Mouse (Mus musculus) stomach, embryonic 14.5 days (tissue): Measurements from ENCODE around the gene Flcn. TPM values are rescaled to one million over a fixed set of nuclear protein-coding genes. Genes with fewer than 3 reads are reported as not detected.
A peak's percentile ranks its signal among the peaks of the same experiment; 100 is the strongest.

ENCODE experiments used
- ATAC-seq: fragments of 200-750 bp; cut with Nextera tagmentation; 2 replicates; pipeline ENCODE4 v1.8.0; 2017; ENCODE audit warnings: low read depth, moderate TSS enrichment; ENCODE audit not compliant: insufficient number of reproducible peaks, insufficient read depth, low FRiP score
- H3K27ac ChIP-seq: fragments of 300-500 bp; sonication (generic); 2 replicates; pipeline ENCODE4 v1.5.1; 2014; ENCODE audit warnings: mild to moderate bottlenecking, low read length, moderate library complexity, mixed read lengths
- H3K27me3 ChIP-seq: fragments of 300-500 bp; sonication (generic); 2 replicates; pipeline ENCODE4 v1.6.1; 2014; ENCODE audit warnings: low read length, control low read depth, mixed read lengths; ENCODE audit not compliant: control insufficient read depth, insufficient read depth
- H3K36me3 ChIP-seq: fragments of 300-500 bp; sonication (generic); 2 replicates; pipeline ENCODE4 v1.6.1; 2014; ENCODE audit warnings: mild to moderate bottlenecking, control low read depth, low read length, moderate library complexity, mixed read lengths; ENCODE audit not compliant: control insufficient read depth, insufficient read depth
- H3K4me1 ChIP-seq: fragments of 300-500 bp; sonication (generic); 2 replicates; pipeline ENCODE4 v1.6.1; 2014; ENCODE audit warnings: low read length, control low read depth, mixed read lengths; ENCODE audit not compliant: control insufficient read depth, insufficient read depth
- H3K4me2 ChIP-seq: fragments of 300-500 bp; sonication (generic); replicated peaks from 2 replicates; pipeline ENCODE4 v1.6.1; 2014; ENCODE audit warnings: low read depth, low read length, control low read depth
- H3K4me3 ChIP-seq: fragments of 300-500 bp; sonication (generic); 2 replicates; pipeline ENCODE4 v1.5.1; 2014; ENCODE audit warnings: low read depth, low read length, control low read depth
- H3K9ac ChIP-seq: fragments of 300-500 bp; sonication (generic); replicated peaks from 2 replicates; pipeline ENCODE4 v1.6.1; 2014; ENCODE audit warnings: low read depth, mild to moderate bottlenecking, control low read depth, low read length, moderate library complexity, mixed read lengths
- H3K9me3 ChIP-seq: fragments of 300-500 bp; sonication (generic); 2 replicates; pipeline ENCODE4 v1.6.1; 2016; ENCODE audit warnings: low read depth, low read length, control low read depth; ENCODE audit not compliant: control insufficient read depth
- WGBS: fragments of 180-500 bp; shearing (Covaris S2); extraction: QIAGEN DNeasy Blood & Tissue Kit; methylation state at CpG from one replicate; pipeline ENCODE4 v1.1.7; 2014; 5-methylcytosine and 5-hydroxymethylcytosine counted together
- polyA plus RNA-seq: library from polyadenylated mRNA; unstranded; fragments of >200 nt; fragmentation: Nextera tagmentation; extraction: Ambion mirVana; gene quantifications from 2 replicates; pipeline ENCODE4 v1.2.1, GENCODE M21; 2014

Gene Flcn
- polyA plus RNA-seq, 1 experiment from 2014 or later, result 31.5 TPM

GRCm38 (mm10) chr11:59810480-59811158 is 803 bp upstream of the Flcn start:
- H3K4me2 ChIP-seq, result peak overlapping the region; percentile 80
- WGBS, result 62% methylated on average over 14 of the region's 14 CpGs
- no peak overlapping the region; the same call in 1 of the 2 replicates for H3K27ac ChIP-seq
- peak overlapping the region; percentile 81; the same call in 1 of the 2 replicates for H3K9ac ChIP-seq
- peak overlapping the region; percentile 68 for H3K4me3 ChIP-seq
- no peaks in the 10 kb centered on the region for H3K27me3 ChIP-seq
- no peaks in the 10 kb centered on the region for H3K9me3 ChIP-seq
- peaks cover 15% of the 10 kb centered on the region for H3K4me1 ChIP-seq
- H3K36me3 ChIP-seq, result peaks cover 25% of the 10 kb centered on the region
- ATAC-seq, result no peak

- H3K4me1 ChIP-seq, result peaks cover 15% of the 10 kb centered on the region
- no peaks in the 10 kb centered on the region for H3K9me3 ChIP-seq
- peak; percentile 18 for ATAC-seq
- WGBS, result under 1% methylated on average over 15 of the region's 15 CpGs
- peaks cover 32% of the 10 kb centered on the region for H3K36me3 ChIP-seq
- no peaks in the 10 kb centered on the region for H3K27me3 ChIP-seq
- H3K4me2 ChIP-seq, result peak overlapping the region; percentile 80
- H3K4me3 ChIP-seq, result peak overlapping the region; percentile 68
- peak overlapping the region; percentile 96 for H3K27ac ChIP-seq
- H3K9ac ChIP-seq, result peak overlapping the region; percentile 81
These were observed 646 bp downstream of the Flcn start for GRCm38 (mm10) chr11:59809071-59809669.

GRCm38 (mm10) chr11:59808170-59808960 is 1.5 kb downstream of the Flcn start:
- Histone ChIP-seq H3K27ac (no peak overlapping the region), H3K9me3 (no peaks in the 10 kb centered on the region), H3K36me3 (peaks cover 37% of the 10 kb centered on the region), H3K4me2 (peak overlapping the region; percentile 80), H3K4me3 (peak overlapping the region; percentile 68), H3K9ac (peak overlapping the region; percentile 81; the same call in 1 of the 2 replicates), H3K4me1 (peaks cover 15% of the 10 kb centered on the region), H3K27me3 (no peaks in the 10 kb centered on the region)
- 65% methylated on average over 14 of the region's 14 CpGs for WGBS
- ATAC-seq, result no peak

DNA sequence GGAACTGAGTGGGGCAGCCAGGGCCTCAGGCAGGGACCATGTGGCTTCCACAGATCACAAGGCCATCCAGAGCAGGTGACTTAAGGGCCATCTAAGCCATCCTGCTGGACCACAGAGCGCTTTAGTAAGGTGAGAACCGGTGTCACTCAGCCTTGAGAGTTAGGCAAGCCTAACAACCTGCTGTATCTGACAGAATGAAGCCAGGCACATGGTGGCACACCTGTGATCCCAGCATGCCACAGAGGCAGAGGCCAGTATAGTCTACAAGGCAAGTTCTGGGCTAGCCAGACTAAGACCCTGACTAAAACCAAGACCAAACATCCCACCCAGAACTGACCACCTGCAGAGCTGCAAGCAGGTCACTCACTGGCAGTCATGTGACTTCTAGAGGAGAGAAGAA is 4.2 kb downstream of the Flcn start:
- 81% methylated on average over 2 of the region's 2 CpGs for WGBS
- Histone ChIP-seq H3K4me1 (peaks cover 7% of the 10 kb centered on the region), H3K9ac (no peak overlapping the region), H3K9me3 (no peaks in the 10 kb centered on the region), H3K4me3 (no peak overlapping the region), H3K4me2 (no peak overlapping the region), H3K27ac (no peak overlapping the region), H3K27me3 (no peaks in the 10 kb centered on the region), H3K36me3 (peaks cover 60% of the 10 kb centered on the region)
- no peak for ATAC-seq

DNA sequence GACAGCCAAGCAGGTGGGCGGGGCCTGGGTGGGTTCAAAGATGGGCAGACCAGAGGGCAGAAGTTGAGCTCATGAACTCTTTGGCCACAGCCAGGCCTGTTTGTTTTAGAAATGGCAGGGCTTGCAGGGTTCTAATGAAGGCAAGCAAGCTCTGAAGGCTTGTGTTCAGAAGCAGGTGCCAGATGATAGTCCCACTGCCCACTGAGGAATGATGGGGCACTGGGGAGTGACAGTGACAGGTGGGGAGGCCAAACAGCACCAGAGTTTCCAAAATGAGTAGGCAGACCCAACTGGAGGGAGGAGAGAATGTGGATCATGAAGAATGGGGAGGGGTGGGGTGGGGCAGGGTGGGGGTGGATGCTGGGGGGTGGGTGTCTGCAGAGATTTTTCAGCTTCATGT is 4.6 kb downstream of the Flcn start:
- 100% methylated on average over 1 of the region's 1 CpGs for WGBS
- Histone ChIP-seq H3K36me3 (peaks cover 64% of the 10 kb centered on the region), H3K4me2 (no peak overlapping the region)

DNA sequence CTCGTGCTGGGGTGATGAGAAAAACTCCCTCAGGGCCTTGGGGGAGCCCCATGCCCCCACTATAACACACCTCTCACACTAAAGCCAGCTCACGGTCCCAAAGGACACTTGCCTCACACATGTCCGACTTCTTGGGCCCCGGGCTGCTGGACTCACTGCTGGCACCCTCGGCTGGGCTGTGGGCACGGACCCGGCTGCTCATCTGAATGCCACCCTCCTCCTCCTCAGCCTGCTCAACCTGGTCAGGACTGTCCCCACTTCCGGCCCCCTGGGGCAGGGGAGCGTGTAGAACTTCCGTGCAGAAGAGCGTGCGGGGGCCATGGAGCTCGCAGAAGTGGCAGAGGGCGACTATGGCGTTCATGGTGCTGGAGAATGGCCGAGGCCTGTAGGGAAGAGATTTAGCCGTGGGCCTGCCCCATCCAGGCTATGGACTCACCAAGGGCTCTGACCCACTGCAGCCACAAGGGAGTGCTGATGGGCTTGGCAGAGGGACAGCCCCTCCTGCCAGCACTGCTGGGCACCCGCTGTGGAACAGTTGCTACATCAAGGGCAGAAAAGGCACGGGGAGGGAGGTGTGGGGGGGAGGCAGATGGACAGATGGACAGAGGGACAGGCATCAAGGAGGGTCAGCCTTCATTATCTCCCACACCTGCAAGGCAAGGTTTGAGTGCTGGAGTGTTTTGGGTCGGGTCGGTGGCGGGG is 5.3 kb downstream of the Flcn start:
- Histone ChIP-seq H3K9me3 (no peaks in the 10 kb centered on the region), H3K27me3 (no peaks in the 10 kb centered on the region), H3K4me3 (no peak overlapping the region), H3K4me1 (peaks cover 6% of the 10 kb centered on the region), H3K27ac (no peak overlapping the region), H3K4me2 (no peak overlapping the region), H3K9ac (no peak overlapping the region), H3K36me3 (peaks cover 70% of the 10 kb centered on the region)
- WGBS, result 92% methylated on average over 22 of the region's 22 CpGs
- no peak for ATAC-seq

More for the DNA sequence above, 4.6 kb downstream of the Flcn start:
- peaks cover 6% of the 10 kb centered on the region for H3K4me1 ChIP-seq
- H3K27me3 ChIP-seq, result no peaks in the 10 kb centered on the region
- H3K9me3 ChIP-seq, result no peaks in the 10 kb centered on the region
- no peak overlapping the region for H3K4me3 ChIP-seq
- no peak overlapping the region for H3K27ac ChIP-seq
- ATAC-seq, result no peak
- no peak overlapping the region for H3K9ac ChIP-seq

GRCm38 (mm10) chr11:59803516-59803915 is 6.3 kb downstream of the Flcn start:
- Histone ChIP-seq H3K9me3 (no peaks in the 10 kb centered on the region), H3K4me2 (no peak overlapping the region), H3K36me3 (peaks cover 80% of the 10 kb centered on the region), H3K9ac (no peak overlapping the region), H3K27ac (no peak overlapping the region), H3K27me3 (no peaks in the 10 kb centered on the region), H3K4me3 (no peak overlapping the region), H3K4me1 (peaks cover 2% of the 10 kb centered on the region)
- no peak for ATAC-seq
- 89% methylated on average over 14 of the region's 14 CpGs for WGBS

- Histone ChIP-seq H3K9ac (no peak overlapping the region), H3K4me3 (no peak overlapping the region), H3K36me3 (peaks cover 85% of the 10 kb centered on the region), H3K4me1 (no peaks in the 10 kb centered on the region), H3K4me2 (no peak overlapping the region), H3K27ac (no peak overlapping the region), H3K27me3 (no peaks in the 10 kb centered on the region), H3K9me3 (no peaks in the 10 kb centered on the region)
- 95% methylated on average over 8 of the region's 8 CpGs for WGBS
- ATAC-seq, result no peak
These were observed 7.9 kb downstream of the Flcn start for GRCm38 (mm10) chr11:59801881-59802280.
